Mouse (Mus musculus): Measurements from ENCODE around the gene Dhtkd1.
A peak's percentile ranks its signal among the peaks of the same experiment; 100 is the strongest.

Gene Dhtkd1

DNA sequence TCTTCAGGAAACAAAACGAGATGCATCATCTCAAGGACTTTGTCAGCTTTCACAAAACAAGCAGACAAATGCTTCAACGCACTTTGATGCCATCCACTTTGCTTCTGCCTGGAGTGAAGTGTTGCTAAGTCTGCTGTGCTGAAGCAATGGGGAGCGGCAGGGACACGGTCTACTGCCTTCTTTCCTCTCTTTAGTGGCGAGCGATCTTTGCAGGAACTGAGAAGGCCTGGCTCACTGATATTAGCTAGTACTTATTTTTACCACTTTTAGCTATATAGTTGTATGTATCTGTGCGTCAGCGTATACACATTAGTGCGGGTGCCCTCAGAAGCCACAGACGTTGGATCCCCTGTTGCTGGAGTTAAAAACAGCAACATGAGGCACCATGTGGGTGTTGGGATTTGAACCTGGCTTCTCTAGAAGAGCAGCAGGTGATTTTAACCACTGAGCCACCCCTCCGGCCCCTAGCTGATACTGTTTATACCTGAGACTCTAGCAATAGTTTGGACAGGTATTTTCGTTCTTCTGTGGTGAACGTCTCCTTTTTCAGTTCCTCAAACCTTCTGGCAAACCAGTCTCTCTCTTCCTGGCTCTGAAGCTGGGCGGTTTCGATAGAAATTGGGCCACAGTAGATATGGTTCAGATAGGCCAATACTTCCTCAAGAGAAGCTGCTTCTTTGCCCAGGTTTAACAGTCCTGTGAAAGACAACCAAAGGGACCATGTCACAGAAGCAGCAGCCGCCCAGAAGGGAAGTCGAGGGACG lies 12.1 kb downstream of the Dhtkd1 start:
- DNase-seq = peak; percentile 70 to 71

DNA sequence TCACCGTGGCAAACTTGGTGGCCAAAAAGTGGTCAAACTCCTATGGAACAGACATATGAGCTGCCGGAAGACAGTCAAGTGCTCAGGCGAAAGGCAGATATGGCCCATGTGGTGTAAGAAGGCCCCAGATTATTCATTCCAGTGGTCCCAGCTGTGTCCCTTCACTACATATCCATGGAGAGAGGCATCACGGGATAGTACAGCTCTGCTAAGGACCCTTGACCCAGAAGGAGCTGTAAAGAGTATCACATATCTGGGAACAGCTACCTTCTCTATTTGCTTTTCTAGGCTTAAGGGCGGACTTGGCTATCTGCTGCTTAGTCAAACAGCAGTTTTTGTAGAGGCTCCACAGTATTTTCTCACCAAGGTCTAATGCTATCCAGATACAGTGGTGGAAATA lies 12.8 kb downstream of the Dhtkd1 start:
- no peak for DNase-seq

DNA sequence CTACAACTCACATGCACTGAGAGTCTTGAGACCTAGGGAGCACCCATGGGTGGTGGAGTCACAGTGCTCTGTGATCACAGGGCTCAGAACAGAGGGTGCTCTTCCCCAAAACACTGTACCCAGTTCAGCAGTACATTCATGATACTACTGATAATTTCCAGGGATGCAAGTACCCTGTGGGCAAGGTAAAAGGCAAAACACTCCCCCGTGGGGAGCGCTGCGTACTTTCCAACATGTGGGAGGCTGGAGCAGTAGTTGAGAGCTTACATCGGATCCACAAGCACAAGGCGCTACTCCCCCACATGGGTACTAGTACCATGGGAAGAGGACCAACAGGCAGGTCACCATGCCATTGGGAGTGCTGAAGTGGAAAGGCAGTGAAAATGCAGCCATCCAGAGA lies 15.1 kb downstream of the Dhtkd1 start:
- DNase-seq = no peak

DNA sequence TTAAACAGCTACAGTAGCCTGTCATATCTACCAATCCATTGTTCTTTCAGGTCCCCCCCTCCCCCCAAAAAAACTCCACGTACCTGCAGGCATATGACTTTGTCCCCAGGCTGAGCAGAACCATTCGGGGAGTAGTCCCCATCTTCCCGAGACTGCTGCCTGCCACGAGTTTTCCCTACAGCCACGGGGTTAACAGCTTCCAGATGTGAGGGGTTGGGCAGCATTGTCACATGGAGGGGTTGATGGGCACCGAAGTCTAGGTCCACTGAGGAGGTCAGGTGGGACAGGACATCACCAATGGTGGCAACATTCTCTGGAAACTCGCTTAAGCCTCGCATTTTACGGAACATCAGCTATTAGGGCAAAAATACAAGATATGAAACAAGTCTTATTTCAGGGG lies 18.8 kb downstream of the Dhtkd1 start:
- no peak for DNase-seq

DNA sequence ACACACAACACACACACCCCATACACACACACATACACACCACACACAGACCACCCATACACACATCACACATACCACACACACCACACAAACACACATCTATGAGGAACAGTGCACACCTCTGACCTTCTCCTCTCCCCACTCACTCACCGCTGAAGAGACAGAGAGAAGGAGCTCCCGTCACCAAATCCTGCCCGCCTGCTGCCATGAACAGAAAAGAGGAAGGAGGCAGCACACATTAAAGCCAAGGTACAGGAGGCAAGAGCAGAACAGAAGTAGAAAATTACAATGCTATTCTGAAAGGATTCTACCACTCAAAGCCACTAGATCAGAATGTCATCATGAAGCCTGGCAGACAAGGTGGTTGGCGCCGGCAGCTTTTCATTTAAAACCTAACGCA lies 19.8 kb downstream of the Dhtkd1 start:
- DNase-seq = peak; percentile 29 to 33

DNA sequence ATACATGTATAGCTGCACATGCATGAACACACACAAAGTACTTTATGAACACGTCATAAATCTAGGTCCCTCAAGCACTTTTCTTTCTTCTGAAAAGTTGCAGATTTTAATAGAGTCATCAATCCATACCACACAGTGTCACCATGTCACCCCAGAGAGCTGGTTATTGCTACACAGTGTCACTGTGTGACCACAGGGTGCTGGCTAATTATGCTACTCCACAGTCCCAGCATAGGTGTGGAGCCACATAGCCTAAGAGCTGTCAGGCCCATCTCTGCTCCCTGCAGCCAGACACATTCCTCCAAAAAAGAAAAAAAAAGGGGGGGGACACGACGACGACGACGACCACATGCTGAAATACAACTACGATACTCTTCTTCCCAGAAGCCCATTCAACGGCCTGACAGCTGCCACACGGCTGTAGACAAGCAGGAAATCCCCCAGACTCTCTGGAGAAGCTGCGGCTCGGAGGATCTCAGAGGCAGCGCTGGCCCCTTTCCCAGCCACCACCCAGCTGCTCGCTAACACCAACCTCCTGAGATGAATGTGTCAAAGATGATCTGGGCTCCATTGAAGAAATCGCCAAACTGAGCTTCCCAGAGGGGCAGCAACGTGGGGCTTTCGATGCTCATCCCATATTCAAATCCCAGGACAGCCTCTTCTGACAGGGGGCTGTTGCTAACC lies 31.2 kb downstream of the Dhtkd1 start:
- DNase-seq = no peak

DNA sequence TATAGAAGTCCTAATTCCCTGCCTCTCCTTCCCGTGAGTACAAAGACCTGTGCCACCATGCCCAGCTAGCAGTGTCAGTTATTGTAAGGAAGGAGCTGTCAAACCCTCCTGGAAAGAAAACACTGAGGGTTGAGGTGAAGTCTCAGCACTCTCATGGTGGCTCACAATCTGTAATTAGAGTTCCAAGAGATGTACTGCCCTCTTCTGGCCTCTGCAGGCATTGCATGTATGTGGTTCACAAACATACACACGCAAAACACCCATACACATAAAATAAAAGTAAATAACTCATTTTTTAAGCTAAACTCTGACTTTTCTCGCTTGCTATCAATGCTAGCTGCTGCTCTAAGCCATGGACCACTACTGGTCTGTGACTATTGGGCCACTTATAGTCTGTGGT lies 36.0 kb downstream of the Dhtkd1 start:
- peak; percentile 73 to 74 for DNase-seq

DNA sequence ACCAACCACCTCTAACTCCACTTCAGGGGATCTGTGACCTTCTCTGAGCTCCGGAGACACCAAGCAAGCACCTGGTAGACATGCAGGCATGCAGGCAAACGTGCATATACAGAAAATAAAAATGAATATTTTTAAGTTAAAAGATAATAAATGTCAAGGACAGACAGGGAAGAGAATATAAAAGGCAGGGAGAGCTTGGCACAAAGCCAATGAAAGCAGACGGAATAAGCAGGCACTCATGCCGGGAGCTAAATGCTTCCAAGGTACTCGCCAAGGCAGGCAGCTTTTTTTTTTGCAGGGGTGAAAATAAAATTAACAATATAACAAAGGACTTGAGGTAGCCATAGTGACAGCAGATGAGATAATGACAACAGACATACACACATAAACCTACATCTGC lies 36.5 kb downstream of the Dhtkd1 start:
- no peak for DNase-seq

DNA sequence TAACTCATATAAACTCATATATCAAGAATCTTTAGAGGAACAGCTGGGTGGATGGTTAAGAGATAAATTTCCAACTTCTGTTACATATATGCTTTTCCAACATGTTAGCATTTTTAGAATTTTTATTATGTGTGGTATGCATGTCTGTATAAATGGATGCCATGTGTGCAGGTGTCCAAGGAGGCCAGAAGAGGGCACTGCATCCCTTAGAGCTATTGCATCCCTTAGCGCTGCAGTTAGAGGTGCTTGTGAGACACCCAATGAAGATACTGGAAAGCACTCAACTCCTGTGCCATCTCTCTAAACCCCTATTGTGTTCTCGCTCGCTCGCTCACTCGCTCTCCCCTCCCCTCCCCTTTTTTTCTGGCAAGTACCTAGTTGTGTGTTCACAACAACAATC lies 42.4 kb downstream of the Dhtkd1 start:
- peak; percentile 52 to 56 for DNase-seq

DNA sequence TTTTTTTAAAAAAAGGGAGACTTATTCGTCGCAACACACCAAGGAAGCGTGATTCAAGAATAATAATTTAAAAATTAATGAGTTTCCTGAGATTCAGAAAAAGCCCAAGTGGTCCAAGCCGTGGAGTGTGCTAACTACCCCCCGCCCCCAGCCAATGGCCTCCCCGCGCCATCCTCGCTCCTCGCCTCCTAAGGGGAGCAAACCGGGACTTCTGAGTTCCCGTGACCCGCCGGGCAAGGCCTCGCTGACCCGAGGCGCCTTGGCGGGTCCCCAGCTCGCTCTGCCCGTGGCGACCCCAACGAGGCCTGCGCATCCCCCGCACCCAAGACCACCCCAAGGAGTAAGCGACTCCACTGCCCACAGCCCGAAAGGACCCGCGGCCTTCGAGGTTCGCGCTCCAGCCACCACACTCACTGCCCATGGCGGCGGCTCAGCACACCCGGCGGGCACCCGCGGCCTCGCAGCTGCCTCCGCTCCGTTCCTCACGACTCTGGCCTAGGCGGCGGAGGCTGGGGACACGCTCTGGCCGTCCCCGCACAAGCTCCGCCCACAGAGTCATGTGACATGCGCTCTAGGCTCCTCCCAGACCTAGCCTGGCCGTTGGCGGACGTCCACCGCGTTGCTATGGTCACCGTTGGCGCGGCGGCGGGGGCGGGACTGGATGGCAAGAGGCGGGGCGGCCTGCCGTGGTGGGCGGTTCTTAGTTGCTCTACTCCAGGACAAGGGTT lies 47.6 kb downstream of the Dhtkd1 start, which contains the start of gene Sec61a2:
Gene Sec61a2, minus strand, starts transcription at position 590 of the 728 bp plus-strand sequence.
- peak; percentile 99 for DNase-seq

DNA sequence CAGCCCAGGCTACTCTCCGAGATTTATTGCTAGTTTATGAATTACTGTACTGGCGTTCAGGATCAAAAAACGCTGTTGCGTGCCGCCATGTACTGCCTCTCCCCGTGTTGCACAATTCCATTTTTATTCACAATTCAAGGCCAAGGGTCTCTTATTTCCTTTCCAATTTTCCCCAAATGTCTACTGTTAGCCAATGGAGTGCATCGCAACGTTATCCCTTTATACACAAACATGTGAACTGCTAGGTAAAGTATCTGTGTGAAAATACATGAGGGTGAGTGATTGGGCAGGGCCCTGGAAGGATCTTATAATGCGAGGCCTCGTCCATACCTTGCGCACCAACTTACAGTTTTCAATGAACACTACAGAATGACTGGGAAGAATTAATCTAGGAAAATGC lies 48.3 kb downstream of the Dhtkd1 start:
- DNase-seq = no peak

DNA sequence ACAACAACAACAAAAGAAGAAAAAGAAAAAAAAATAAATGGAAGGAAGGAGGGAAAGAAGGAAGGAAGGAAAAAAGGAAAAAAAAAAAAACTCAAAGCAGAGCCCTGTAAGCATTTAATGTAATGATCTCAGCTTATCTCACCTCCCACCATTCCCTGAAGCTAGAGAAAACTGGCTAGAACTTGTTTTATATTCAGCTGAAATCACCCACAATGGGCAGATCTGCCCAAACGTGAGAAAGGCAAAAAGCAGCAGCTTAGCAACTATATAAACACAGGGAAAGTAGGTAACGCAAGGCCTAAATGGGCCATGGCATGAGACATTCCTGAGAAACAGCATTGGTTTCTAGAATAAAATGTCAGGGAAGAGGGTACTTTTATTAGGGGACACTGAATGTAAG lies 53.2 kb downstream of the Dhtkd1 start:
- no peak for DNase-seq

DNA sequence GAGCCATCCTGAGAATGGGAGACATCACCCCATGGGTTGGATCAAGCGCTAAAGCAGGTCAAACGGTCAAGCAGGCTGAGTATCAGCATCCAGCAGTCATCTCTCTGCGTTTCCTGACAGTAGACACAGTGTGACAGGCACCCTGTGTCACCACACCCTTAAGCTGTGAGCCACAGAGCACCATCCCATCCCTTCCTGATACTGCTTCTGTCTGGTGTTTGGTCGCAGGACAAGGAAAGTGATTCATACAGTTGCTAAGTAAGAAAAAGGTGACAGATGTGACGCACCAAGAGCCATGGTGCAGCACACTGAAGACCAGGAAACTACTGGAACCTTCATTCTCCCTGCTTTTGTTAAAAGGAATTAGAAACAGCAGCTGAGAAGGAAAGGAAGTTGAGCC lies 53.7 kb downstream of the Dhtkd1 start:
- DNase-seq = no peak

DNA sequence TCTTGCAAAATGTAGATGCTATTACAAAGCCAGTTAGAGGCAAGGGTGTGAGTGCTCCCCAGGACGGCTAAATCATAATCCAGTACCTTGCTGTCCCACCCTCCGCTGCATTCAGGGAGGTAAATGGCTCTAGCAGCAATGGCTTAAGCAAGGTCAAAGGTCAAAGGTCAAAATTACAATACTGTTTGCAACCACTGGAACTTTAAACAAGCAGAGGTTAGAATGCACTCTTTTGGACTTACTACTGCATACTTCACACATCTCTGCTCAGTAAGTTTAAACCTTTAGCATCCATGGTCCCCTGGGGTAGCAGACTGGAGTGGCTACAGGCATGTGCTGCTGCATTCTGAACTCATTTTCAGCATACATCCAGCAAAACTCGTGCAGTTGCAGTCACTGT lies 65.1 kb downstream of the Dhtkd1 start:
- no peak for DNase-seq

DNA sequence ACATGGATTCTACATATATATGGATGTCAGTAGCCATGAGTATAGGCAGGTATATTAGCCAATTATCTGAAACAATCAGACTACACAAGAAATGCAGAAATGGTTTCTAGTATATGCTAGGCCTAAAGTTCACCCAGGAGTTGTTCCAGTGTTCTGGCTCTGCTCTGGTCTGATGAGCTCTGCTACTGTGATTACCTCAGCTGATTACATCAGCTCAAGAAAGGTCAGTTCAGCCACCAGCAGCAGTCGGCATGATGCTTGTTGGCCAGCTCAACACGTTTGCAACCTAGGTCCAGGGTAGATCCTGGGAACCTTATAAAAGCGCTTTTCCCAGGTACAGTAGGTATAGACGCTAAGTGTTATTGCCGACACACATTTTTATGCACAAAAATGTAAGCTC lies 72.8 kb downstream of the Dhtkd1 start:
- no peak for DNase-seq

DNA sequence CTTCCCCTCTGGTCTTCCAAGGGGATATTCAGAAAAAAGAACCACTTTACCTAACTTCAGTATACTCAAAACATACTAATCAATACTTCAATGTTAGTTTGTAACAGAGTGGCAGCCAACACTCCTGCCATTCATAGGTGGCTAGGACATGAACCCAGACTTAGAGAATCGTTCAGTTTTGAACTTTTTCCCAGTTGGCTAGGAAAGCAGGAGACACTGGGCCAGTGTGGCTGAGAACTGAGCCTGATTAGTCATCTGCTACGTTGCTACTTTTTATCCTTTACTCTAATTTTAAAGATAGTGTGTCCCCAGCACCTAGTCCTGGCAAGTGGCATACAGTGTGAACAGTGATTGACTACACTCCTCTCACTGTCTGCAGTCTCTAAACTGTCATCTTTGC lies 74.9 kb downstream of the Dhtkd1 start:
- no peak for DNase-seq

DNA sequence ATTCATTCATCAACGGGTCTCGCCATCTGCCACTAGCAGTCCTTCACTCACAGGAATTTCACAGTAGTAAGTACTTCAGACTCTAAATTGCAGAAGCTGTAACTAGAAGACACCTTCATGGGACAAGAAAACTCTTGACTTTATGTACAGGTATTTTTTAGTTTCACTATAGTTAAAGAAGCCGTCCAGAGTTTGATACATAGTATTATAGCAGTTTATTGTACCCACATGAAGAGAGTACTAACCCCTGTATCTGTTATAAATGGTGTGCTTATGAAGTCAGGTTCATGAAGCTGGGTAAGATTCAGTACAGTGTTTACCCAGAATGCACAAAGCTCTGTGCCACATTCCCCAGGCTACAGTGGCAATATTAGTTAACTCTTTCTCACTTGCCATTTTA lies 79.8 kb downstream of the Dhtkd1 start, which contains the start of gene Gm13199:
Gene Gm13199, minus strand, starts transcription at position 101 of the 400 bp plus-strand sequence.
- DNase-seq = no peak

DNA sequence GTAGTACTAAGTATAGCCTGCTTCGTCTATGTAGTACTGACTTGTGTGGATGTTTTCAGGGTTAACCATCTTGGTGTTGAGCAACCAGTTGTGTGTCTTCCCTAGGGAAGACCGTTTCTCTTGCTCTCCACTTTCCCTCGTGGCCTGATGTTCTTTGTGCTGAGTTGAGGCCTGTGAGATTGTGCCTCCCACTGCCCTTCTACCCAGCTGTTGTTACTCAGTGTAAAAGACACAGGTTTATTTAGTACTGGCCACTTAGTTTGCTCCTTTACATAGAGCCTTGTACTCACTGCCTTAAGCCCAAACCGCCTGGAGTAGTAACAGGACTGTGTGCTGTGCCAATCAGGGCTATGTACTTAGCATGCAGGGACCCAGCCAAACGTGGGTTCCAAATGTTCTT lies 90.7 kb downstream of the Dhtkd1 start:
- no peak for DNase-seq

DNA sequence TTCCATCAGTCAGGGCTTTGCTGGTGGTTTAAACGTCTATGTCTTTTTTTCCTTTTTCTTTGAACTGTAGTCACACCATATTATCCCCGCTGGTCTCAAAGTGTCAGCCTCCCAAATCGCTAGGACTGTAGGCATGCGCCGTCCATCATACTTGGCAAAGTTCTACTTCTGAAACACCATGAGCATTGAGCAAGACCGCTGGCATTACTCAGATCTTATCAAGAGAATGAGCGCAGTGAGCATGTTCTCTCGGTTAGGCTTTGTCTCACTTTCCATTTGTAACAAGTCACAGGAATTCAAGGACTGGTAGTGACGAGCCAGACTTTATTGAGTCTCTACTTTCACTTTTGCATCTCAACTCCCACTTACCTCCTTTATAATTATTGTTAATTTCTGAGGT lies 91.5 kb downstream of the Dhtkd1 start:
- no peak for DNase-seq
